Mouse (Mus musculus) lung, embryonic 16.5 days (tissue): ENCODE measurements around the gene Cela3b. TPM values are rescaled to one million over a fixed set of nuclear protein-coding genes. Genes with fewer than 3 reads are reported as not detected.

Source experiments
- ATAC-seq: fragments of 200-750 bp; cut with Nextera tagmentation; 2 replicates; pipeline ENCODE4 v1.8.0; 2017; ENCODE audit warnings: low read depth, mild to moderate bottlenecking, moderate library complexity
- H3K27ac ChIP-seq: fragments of 300-500 bp; sonication (generic); 2 replicates; pipeline ENCODE4 v1.5.1; 2014; ENCODE audit warnings: mild to moderate bottlenecking, control low read depth, low read length
- H3K27me3 ChIP-seq: fragments of 300-500 bp; sonication (generic); 2 replicates; pipeline ENCODE4 v1.6.1; 2014; ENCODE audit warnings: low read depth, low read length, mixed read lengths; ENCODE audit not compliant: control insufficient read depth, insufficient read depth
- H3K36me3 ChIP-seq: fragments of 300-500 bp; sonication (generic); 2 replicates; pipeline ENCODE4 v1.6.1; 2014; ENCODE audit warnings: low read length; ENCODE audit not compliant: control insufficient read depth, insufficient read depth
- H3K4me1 ChIP-seq: fragments of 300-500 bp; sonication (generic); replicated peaks from 2 replicates; pipeline ENCODE4 v1.6.1; 2014; ENCODE audit warnings: low read length, mixed read lengths; ENCODE audit not compliant: control insufficient read depth, insufficient read depth
- H3K4me2 ChIP-seq: fragments of 300-500 bp; sonication (generic); 2 replicates; pipeline ENCODE4 v1.6.1; 2014; ENCODE audit warnings: low read depth, low read length, control low read depth
- H3K4me3 ChIP-seq: fragments of 300-500 bp; sonication (generic); 2 replicates; pipeline ENCODE4 v1.5.1; 2014; ENCODE audit warnings: mild to moderate bottlenecking, low read length, control low read depth
- H3K9ac ChIP-seq: fragments of 300-500 bp; sonication (generic); 2 replicates; pipeline ENCODE4 v1.6.1; 2014; ENCODE audit warnings: low read length, control low read depth
- H3K9me3 ChIP-seq: fragments of 300-500 bp; sonication (generic); 2 replicates; pipeline ENCODE4 v1.6.1; 2016; ENCODE audit warnings: low read length; ENCODE audit not compliant: control insufficient read depth
- WGBS: fragments of 180-500 bp; shearing (Covaris S2); extraction: QIAGEN DNeasy Blood & Tissue Kit; methylation state at CpG from one replicate; pipeline ENCODE4 v1.1.7; 2014; 5-methylcytosine and 5-hydroxymethylcytosine counted together
- polyA plus RNA-seq: library from polyadenylated mRNA; unstranded; fragments of >200 nt; fragmentation: Nextera tagmentation; extraction: Ambion mirVana; gene quantifications from 2 replicates; pipeline ENCODE4 v1.2.1, GENCODE M21; 2015

The Cela3b gene
- polyA plus RNA-seq, 1 experiment from 2014 or later = not detected

- Histone ChIP-seq H3K4me1 (0 out of 2 replicates have a peak, but pooled peaks cover 3% of the 10 kb centered on the region), H3K36me3 (no peaks in the 10 kb centered on the region), H3K9me3 (no peaks in the 10 kb centered on the region), H3K9ac (peak overlapping the region; percentile 93), H3K4me2 (peak overlapping the region; percentile 85), H3K4me3 (peak overlapping the region; percentile 91), H3K27me3 (no peaks in the 10 kb centered on the region), H3K27ac (peak overlapping the region; percentile 92)
- WGBS = 1% methylated on average over 20 of the region's 20 CpGs
- no peak for ATAC-seq
Observed at GRCm38 (mm10) chr4:137387482-137388058, 42.8 kb downstream of the Cela3b start.

- 43% methylated on average over 13 of the region's 16 CpGs for WGBS
- H3K4me2 ChIP-seq = peak overlapping the region; percentile 36; the same call in 1 of the 2 replicates
- H3K36me3 ChIP-seq = no peaks in the 10 kb centered on the region
- ATAC-seq = no peak
- H3K27ac ChIP-seq = 0 out of 2 replicates have a peak overlapping the region, but pooled peaks have one; percentile 9
- H3K9ac ChIP-seq = no peak overlapping the region
- H3K9me3 ChIP-seq = no peaks in the 10 kb centered on the region
- no peaks in the 10 kb centered on the region for H3K27me3 ChIP-seq
- no peak overlapping the region for H3K4me3 ChIP-seq
- peaks cover 7% of the 10 kb centered on the region; the same call in 1 of the 2 replicates for H3K4me1 ChIP-seq
Observed at GRCm38 (mm10) chr4:137380702-137381605, 49.4 kb downstream of the Cela3b start.

- Histone ChIP-seq H3K27ac (no peak overlapping the region), H3K4me3 (no peak overlapping the region), H3K4me1 (peaks cover 7% of the 10 kb centered on the region; the same call in 1 of the 2 replicates), H3K9me3 (no peaks in the 10 kb centered on the region), H3K9ac (no peak overlapping the region), H3K36me3 (no peaks in the 10 kb centered on the region), H3K4me2 (no peak overlapping the region), H3K27me3 (no peaks in the 10 kb centered on the region)
- no peak for ATAC-seq
- 92% methylated on average over 10 of the region's 10 CpGs for WGBS
Observed at GRCm38 (mm10) chr4:137379713-137380255, 50.6 kb downstream of the Cela3b start.

DNA sequence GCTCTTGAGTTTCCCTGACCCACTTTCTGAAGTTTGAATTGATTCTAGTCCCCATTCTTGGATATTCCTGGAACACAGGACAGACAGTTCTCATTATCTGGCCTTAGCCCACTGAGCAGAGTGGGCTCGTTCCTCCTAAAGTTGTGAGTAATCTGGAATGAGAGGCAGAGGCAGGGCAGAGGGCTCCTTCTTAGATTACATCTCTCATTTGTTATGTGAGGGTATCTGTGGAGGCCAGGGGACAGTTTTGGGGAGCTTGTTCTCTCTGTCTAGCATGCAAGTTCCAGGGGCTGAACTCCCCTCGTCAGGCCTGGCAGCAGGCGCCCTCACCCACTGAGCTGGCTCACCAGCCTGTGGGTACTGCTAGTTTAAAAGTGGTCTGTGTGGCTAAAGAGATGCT lies 51.3 kb downstream of the Cela3b start:
- 71% methylated on average over 3 of the region's 3 CpGs for WGBS
- Histone ChIP-seq H3K4me3 (no peak overlapping the region), H3K27ac (no peak overlapping the region), H3K27me3 (no peaks in the 10 kb centered on the region), H3K4me2 (no peak overlapping the region), H3K9ac (no peak overlapping the region), H3K9me3 (no peaks in the 10 kb centered on the region), H3K36me3 (no peaks in the 10 kb centered on the region), H3K4me1 (peaks cover 7% of the 10 kb centered on the region; the same call in 1 of the 2 replicates)
- no peak for ATAC-seq

DNA sequence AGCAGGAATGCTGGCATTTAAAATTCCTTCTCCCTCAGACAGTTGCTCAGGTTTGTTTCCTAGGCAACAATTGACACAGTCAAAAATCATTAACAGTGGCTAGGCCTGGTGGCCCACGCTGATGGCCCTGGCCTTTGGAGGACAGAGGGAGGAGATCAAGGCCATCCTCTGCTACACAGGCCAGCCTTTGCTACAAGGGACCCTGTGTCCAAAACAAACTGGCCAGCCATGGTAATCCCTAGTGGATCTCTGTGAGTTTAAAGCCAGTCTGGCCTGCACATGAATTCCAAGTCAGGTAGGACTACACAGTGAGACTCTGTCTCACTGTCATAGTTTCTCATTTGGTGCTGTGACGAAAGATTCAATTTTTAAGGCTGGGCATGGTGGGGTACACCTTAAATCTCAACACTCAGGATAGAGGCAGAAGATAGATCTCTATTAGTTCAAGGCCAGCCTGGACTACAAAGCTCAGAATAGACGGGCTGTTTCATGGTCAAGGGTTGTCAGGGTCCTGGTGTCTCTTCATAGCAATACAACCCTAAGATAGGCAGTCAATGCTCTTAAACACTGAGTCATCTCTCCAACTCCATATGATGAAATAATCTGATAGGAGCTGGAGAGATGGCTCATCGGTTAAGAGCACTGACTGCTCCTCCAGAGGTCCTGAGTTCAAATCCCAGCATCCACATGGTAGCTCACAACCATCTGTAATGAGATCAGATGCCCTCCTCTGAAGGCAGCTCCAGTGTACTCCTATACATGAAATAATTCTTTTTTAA lies 52.6 kb downstream of the Cela3b start:
- Histone ChIP-seq H3K9me3 (no peaks in the 10 kb centered on the region), H3K4me2 (no peak overlapping the region), H3K27ac (no peak overlapping the region), H3K36me3 (no peaks in the 10 kb centered on the region), H3K27me3 (no peaks in the 10 kb centered on the region), H3K9ac (no peak overlapping the region), H3K4me1 (peaks cover 7% of the 10 kb centered on the region; the same call in 1 of the 2 replicates), H3K4me3 (no peak overlapping the region)
- ATAC-seq = no peak
- 80% methylated on average over 4 of the region's 4 CpGs for WGBS

DNA sequence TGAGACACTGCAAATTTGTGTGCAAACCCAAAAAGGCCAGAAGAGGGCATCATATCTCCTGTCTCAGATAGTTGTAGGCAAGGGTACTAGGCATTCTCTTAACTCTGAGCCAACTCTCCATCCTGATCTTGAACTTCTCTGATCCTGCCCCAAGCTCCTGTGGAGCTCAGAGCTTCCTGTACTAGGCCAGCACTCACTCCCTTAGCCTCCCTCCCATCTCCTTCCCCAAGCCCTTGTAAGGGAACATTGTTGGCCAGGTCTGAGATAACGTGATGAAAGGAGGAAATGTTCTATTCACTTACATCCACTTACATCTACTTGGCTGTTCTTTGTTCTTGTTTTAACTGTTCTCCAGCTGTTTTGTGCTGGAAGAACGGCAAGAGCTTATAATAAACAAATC lies 53.6 kb downstream of the Cela3b start:
- Histone ChIP-seq H3K27me3 (no peaks in the 10 kb centered on the region), H3K36me3 (no peaks in the 10 kb centered on the region), H3K9me3 (no peaks in the 10 kb centered on the region), H3K4me2 (no peak overlapping the region), H3K27ac (no peak overlapping the region), H3K9ac (no peak overlapping the region), H3K4me1 (peaks cover 7% of the 10 kb centered on the region; the same call in 1 of the 2 replicates), H3K4me3 (no peak overlapping the region)
- ATAC-seq = no peak
- 27% methylated on average over 2 of the region's 2 CpGs for WGBS

GRCm38 (mm10) chr4:137375314-137376278 lies 54.7 kb downstream of the Cela3b start:
- Histone ChIP-seq H3K9ac (no peak overlapping the region), H3K4me1 (peaks cover 3% of the 10 kb centered on the region; the same call in 1 of the 2 replicates), H3K27ac (peak overlapping the region; percentile 30; the same call in 1 of the 2 replicates), H3K36me3 (no peaks in the 10 kb centered on the region), H3K9me3 (no peaks in the 10 kb centered on the region), H3K4me2 (no peak overlapping the region), H3K27me3 (no peaks in the 10 kb centered on the region), H3K4me3 (no peak overlapping the region)
- WGBS = 38% methylated on average over 19 of the region's 19 CpGs
- peak; percentile 46; the same call in 1 of the 2 replicates for ATAC-seq

DNA sequence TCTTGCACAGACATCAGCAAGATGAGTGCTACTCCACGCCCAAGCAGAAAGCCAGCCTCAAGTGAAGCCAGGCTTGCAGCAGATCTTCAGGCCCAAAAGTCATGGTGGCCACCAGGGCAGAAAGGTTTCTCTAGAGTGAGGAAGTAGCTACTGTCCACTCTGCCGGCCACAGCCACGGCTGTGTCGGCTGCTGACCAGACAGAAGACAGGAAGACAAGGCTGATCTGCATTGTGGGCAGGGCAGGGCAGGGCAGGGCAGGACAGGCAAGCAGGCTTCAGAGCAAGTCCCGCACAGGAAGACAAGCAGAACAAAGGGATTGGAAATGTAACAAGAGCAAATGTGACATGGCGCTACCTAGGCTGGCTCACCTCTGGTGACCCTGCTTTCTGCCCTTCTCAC lies 56.6 kb downstream of the Cela3b start:
- Histone ChIP-seq H3K27me3 (no peaks in the 10 kb centered on the region), H3K4me1 (peaks cover 6% of the 10 kb centered on the region; the same call in 1 of the 2 replicates), H3K36me3 (no peaks in the 10 kb centered on the region), H3K4me3 (no peak overlapping the region), H3K9ac (no peak overlapping the region), H3K9me3 (no peaks in the 10 kb centered on the region), H3K4me2 (no peak overlapping the region), H3K27ac (no peak overlapping the region)
- WGBS = 62% methylated on average over 6 of the region's 6 CpGs
- no peak for ATAC-seq
